Mouse (Mus musculus) testis, adult 2 months (tissue): Measurements from ENCODE around the gene Lamb2.

Experiments
- CTCF ChIP-seq: fragments of 200-500 bp; IDR thresholded peaks from 2 replicates; pipeline ENCODE4 v1.5.1; 2012; ENCODE audit warnings: low read depth, mild to moderate bottlenecking, inconsistent platforms, low read length, moderate library complexity; ENCODE audit not compliant: control insufficient read depth, insufficient read depth, insufficient replicate concordance
- POLR2A ChIP-seq: fragments of 200-500 bp; IDR thresholded peaks from 2 replicates; pipeline ENCODE4 v1.6.1; 2012; ENCODE audit warnings: low read depth, mild to moderate bottlenecking, inconsistent platforms, low read length, moderate library complexity; ENCODE audit not compliant: control insufficient read depth

DNA sequence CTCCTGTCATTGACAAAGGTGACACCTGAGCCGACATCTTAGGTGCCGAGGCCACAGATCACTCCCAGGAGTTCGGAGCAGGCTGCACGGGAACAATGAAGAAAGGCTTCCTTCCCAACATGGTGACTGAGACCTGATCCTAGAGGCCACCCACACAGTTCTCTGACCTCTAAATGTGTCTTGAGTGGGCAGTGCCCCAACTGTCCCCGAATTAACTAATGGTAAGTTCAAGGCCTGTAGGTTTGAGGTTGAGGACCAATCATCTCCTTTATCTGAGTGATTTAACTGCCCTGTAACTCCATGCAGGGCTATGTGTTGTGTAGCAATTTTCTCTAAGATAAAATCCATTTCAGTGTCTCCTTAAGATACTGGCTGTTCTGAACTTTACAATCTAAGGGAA lies 10.1 kb upstream of the Lamb2 start:
- no peak for TF ChIP-seq POLR2A
- no peak for TF ChIP-seq CTCF
